Mouse (Mus musculus): ENCODE data around the gene Gm10320. TPM values are rescaled to one million over a fixed set of nuclear protein-coding genes. Genes with fewer than 3 reads are reported as not detected.

Gm10320 gene
- polyA plus RNA-seq, 1 experiment from 2014 or later, result 1.2 TPM

- WGBS, result 5% methylated on average over 11 of the region's 11 CpGs
- peaks cover 85% of the 10 kb centered on the region for H3K27me3 ChIP-seq (ENCODE audit: control insufficient read depth, insufficient read depth, low read length)
Measured at GRCm38 (mm10) chr13:98505489-98505857, 13.7 kb upstream of the Gm10320 start.

DNA sequence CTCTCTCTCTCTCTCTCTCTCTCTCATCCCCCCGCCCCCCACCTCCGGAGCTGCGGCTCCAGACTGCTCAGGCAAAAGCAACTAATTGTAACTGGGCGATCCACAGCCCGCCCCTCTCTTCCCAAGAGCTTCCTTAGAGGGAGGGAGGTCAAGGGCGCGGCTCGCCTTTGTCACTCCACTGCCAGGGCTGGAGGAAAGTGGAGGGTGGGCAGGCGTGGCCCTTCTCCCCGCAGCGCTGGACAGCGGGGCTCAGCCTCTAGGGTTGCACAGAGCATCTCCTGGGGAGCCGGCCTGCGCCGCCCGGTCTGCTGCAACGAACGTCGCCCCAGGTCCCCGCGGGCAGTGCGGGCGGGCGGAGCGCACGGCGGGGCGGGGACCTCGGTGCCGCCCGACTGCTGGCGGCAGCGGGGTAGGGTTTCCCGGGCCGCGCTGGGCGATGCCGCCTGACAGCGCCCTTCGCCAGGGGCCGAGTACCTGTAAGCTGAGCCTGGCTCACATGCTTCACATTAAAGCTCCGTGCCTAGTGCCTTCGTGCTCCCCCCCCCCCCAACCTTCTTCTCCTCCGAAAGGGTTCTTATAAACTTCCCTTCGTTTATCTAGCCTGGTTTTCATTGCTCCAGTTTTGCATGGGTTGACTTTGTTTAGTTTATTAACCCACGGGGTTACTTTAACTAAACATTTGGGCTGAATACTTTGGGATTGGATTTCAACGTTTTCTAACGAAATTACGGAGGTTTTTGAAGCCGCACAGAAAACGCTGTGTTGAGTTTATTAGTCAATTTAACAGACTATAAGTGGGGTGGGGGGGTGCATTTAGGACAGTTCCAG, 13.1 kb upstream of the Gm10320 start:
- Histone ChIP-seq H3K4me1 (replicated peaks; ENCODE audit: control insufficient read depth, insufficient read depth, low read length) (peaks cover 8% of the 10 kb centered on the region; the same call in 1 of the 2 replicates), H3K4me2 (replicated peaks) (peak overlapping the region; percentile 47), H3K36me3 (replicated peaks; ENCODE audit: control insufficient read depth, insufficient read depth) (no peaks in the 10 kb centered on the region), H3K27ac (no peak overlapping the region), H3K9me3 (ENCODE audit: control insufficient read depth, low read length) (no peaks in the 10 kb centered on the region), H3K27me3 (ENCODE audit: control insufficient read depth, insufficient read depth, low read length) (peaks cover 87% of the 10 kb centered on the region), H3K9ac (peak overlapping the region; percentile 11; the same call in 1 of the 2 replicates), H3K4me3 (replicated peaks; ENCODE audit: low read length) (peak overlapping the region; percentile 23)
- WGBS, result 1% methylated on average over 47 of the region's 51 CpGs
- DNase-seq (ENCODE audit: low spot score) (no peak), ATAC-seq (ENCODE audit: low FRiP score) (peak; percentile 53)

More at GRCm38 (mm10) chr13:98505489-98505857, 13.7 kb upstream of the Gm10320 start:
- H3K9me3 ChIP-seq (ENCODE audit: control insufficient read depth, low read length), result no peaks in the 10 kb centered on the region
- ATAC-seq (ENCODE audit: low FRiP score), result no peak
- no peak overlapping the region for H3K4me2 ChIP-seq (replicated peaks)
- H3K9ac ChIP-seq, result no peak overlapping the region
- H3K4me1 ChIP-seq (replicated peaks; ENCODE audit: control insufficient read depth, insufficient read depth, low read length), result peaks cover 8% of the 10 kb centered on the region; the same call in 1 of the 2 replicates
- H3K27ac ChIP-seq, result no peak overlapping the region
- H3K4me3 ChIP-seq (replicated peaks; ENCODE audit: low read length), result no peak overlapping the region
- H3K36me3 ChIP-seq (replicated peaks; ENCODE audit: control insufficient read depth, insufficient read depth), result no peaks in the 10 kb centered on the region
- no peak for DNase-seq (ENCODE audit: low spot score)

- Histone ChIP-seq H3K4me1 (replicated peaks; ENCODE audit: control insufficient read depth, insufficient read depth, low read length) (peaks cover 8% of the 10 kb centered on the region; the same call in 1 of the 2 replicates), H3K27ac (no peak overlapping the region), H3K4me3 (replicated peaks; ENCODE audit: low read length) (peak overlapping the region; percentile 23), H3K36me3 (replicated peaks; ENCODE audit: control insufficient read depth, insufficient read depth) (no peaks in the 10 kb centered on the region), H3K9me3 (ENCODE audit: control insufficient read depth, low read length) (no peaks in the 10 kb centered on the region), H3K27me3 (ENCODE audit: control insufficient read depth, insufficient read depth, low read length) (peaks cover 93% of the 10 kb centered on the region), H3K4me2 (replicated peaks) (peak overlapping the region; percentile 47), H3K9ac (no peak overlapping the region)
- under 1% methylated on average over 27 of the region's 27 CpGs for WGBS
- DNase-seq (ENCODE audit: low spot score) (peak; percentile 42), ATAC-seq (ENCODE audit: low FRiP score) (no peak)
Measured at GRCm38 (mm10) chr13:98504181-98504660, 12.4 kb upstream of the Gm10320 start.

GRCm38 (mm10) chr13:98503601-98504000, 11.8 kb upstream of the Gm10320 start:
- H3K9me3 ChIP-seq (ENCODE audit: control insufficient read depth, low read length), result no peaks in the 10 kb centered on the region
- DNase-seq (ENCODE audit: low spot score) (peak; percentile 51), ATAC-seq (ENCODE audit: low FRiP score) (no peak)
- peak overlapping the region; percentile 47 for H3K4me2 ChIP-seq (replicated peaks)
- H3K36me3 ChIP-seq (replicated peaks; ENCODE audit: control insufficient read depth, insufficient read depth), result no peaks in the 10 kb centered on the region
- H3K9ac ChIP-seq, result no peak overlapping the region
- H3K27ac ChIP-seq, result no peak overlapping the region
- 1% methylated on average over 8 of the region's 8 CpGs for WGBS
- peaks cover 98% of the 10 kb centered on the region for H3K27me3 ChIP-seq (ENCODE audit: control insufficient read depth, insufficient read depth, low read length)
- no peak overlapping the region for H3K4me3 ChIP-seq (replicated peaks; ENCODE audit: low read length)
- peaks cover 8% of the 10 kb centered on the region; the same call in 1 of the 2 replicates for H3K4me1 ChIP-seq (replicated peaks; ENCODE audit: control insufficient read depth, insufficient read depth, low read length)

DNA sequence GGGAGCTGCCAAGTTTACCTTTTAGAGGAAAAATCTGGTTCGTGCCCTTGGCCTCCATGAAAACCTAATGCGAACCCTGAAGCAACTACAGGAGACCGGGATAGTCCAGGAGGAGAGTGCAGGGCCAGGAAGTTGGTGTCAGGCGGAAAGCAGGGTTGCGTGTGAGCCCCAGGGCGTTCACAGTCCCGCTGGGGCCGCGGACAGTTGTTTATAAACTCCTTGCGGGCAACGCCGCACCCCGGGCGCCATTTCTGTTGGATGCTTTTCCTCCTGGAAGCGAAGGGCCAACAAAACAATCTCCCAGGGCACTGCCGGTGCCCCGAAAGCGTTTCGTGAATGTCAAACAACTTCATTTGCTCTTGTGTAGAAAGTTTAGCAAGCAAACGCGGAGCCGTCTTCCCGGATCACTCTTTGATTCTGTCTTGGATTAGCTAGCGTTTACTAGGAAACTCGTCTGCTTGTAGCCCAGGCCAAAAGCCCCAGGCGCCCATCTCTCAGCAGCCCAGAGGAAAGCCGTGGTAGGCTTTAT, 11.1 kb upstream of the Gm10320 start:
- H3K27me3 ChIP-seq (ENCODE audit: control insufficient read depth, insufficient read depth, low read length), result peaks cover 98% of the 10 kb centered on the region
- ATAC-seq (ENCODE audit: low FRiP score), result no peak
- DNase-seq (ENCODE audit: low spot score), result peak; percentile 29
- no peaks in the 10 kb centered on the region for H3K36me3 ChIP-seq (replicated peaks; ENCODE audit: control insufficient read depth, insufficient read depth)
- no peak overlapping the region for H3K27ac ChIP-seq
- H3K4me1 ChIP-seq (replicated peaks; ENCODE audit: control insufficient read depth, insufficient read depth, low read length), result peaks cover 8% of the 10 kb centered on the region; the same call in 1 of the 2 replicates
- no peak overlapping the region for H3K9ac ChIP-seq
- H3K4me3 ChIP-seq (replicated peaks; ENCODE audit: low read length), result peak overlapping the region; percentile 9; the same call in 1 of the 2 replicates
- 0% methylated on average over 27 of the region's 27 CpGs for WGBS
- no peaks in the 10 kb centered on the region for H3K9me3 ChIP-seq (ENCODE audit: control insufficient read depth, low read length)
- peak overlapping the region; percentile 27 for H3K4me2 ChIP-seq (replicated peaks)

- Histone ChIP-seq H3K4me2 (replicated peaks) (peak overlapping the region; percentile 27), H3K36me3 (replicated peaks; ENCODE audit: control insufficient read depth, insufficient read depth) (no peaks in the 10 kb centered on the region), H3K27me3 (ENCODE audit: control insufficient read depth, insufficient read depth, low read length) (peaks cover 98% of the 10 kb centered on the region), H3K4me1 (replicated peaks; ENCODE audit: control insufficient read depth, insufficient read depth, low read length) (peaks cover 8% of the 10 kb centered on the region; the same call in 1 of the 2 replicates), H3K9ac (no peak overlapping the region), H3K4me3 (replicated peaks; ENCODE audit: low read length) (no peak overlapping the region; the same call in 1 of the 2 replicates), H3K27ac (no peak overlapping the region), H3K9me3 (ENCODE audit: control insufficient read depth, low read length) (no peaks in the 10 kb centered on the region)
- WGBS, result 2% methylated on average over 16 of the region's 16 CpGs
- DNase-seq (ENCODE audit: low spot score), result no peak
- ATAC-seq (ENCODE audit: low FRiP score), result no peak
Measured at GRCm38 (mm10) chr13:98502236-98502812, 10.5 kb upstream of the Gm10320 start.

GRCm38 (mm10) chr13:98501321-98501720, 9.5 kb upstream of the Gm10320 start:
- WGBS, result 6% methylated on average over 6 of the region's 6 CpGs
- H3K9ac ChIP-seq, result no peak overlapping the region
- DNase-seq (ENCODE audit: low spot score) (no peak), ATAC-seq (ENCODE audit: low FRiP score) (no peak)
- no peak overlapping the region for H3K4me3 ChIP-seq (replicated peaks; ENCODE audit: low read length)
- peaks cover 8% of the 10 kb centered on the region; the same call in 1 of the 2 replicates for H3K4me1 ChIP-seq (replicated peaks; ENCODE audit: control insufficient read depth, insufficient read depth, low read length)
- H3K27ac ChIP-seq, result no peak overlapping the region
- H3K27me3 ChIP-seq (ENCODE audit: control insufficient read depth, insufficient read depth, low read length), result peaks cover 98% of the 10 kb centered on the region
- no peak overlapping the region for H3K4me2 ChIP-seq (replicated peaks)
- H3K36me3 ChIP-seq (replicated peaks; ENCODE audit: control insufficient read depth, insufficient read depth), result no peaks in the 10 kb centered on the region
- H3K9me3 ChIP-seq (ENCODE audit: control insufficient read depth, low read length), result no peaks in the 10 kb centered on the region

DNA sequence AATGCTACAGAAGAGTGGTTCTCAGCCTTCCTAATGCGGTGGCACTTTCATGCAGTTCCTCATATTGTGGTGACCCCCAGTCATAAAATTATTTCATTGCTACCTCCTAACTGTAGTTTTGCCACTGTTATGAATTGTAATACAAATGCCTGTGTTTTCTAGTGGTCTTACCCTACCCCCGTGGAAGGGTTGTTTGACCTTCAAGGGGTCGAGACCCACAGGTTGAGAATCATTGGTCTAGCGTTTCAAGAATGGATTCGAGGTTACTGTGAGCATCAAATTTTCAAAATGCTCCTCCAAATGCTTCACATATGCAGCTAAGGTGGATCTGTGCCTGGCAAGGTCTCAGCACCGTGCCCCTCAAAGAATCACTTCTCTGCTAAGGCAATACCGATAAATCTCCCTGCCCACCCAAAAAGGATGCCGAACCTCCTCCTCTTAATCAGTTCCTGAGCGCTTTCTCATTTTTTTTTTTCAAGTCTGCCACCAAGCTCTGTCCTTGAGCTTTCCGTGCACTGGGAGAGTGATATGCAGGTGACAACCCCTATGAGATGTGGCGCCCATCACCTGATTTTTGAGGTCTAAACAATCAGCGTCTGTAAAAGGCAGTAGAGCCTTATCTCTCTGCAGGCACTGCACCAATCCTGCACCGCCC, 8.8 kb upstream of the Gm10320 start:
- Histone ChIP-seq H3K27me3 (ENCODE audit: control insufficient read depth, insufficient read depth, low read length) (peaks cover 95% of the 10 kb centered on the region), H3K4me2 (replicated peaks) (no peak overlapping the region), H3K4me3 (replicated peaks; ENCODE audit: low read length) (no peak overlapping the region), H3K4me1 (replicated peaks; ENCODE audit: control insufficient read depth, insufficient read depth, low read length) (peaks cover 8% of the 10 kb centered on the region; the same call in 1 of the 2 replicates), H3K9me3 (ENCODE audit: control insufficient read depth, low read length) (no peaks in the 10 kb centered on the region), H3K36me3 (replicated peaks; ENCODE audit: control insufficient read depth, insufficient read depth) (no peaks in the 10 kb centered on the region), H3K27ac (no peak overlapping the region), H3K9ac (no peak overlapping the region)
- ATAC-seq (ENCODE audit: low FRiP score), result no peak
- no peak for DNase-seq (ENCODE audit: low spot score)
- 23% methylated on average over 13 of the region's 13 CpGs for WGBS

DNA sequence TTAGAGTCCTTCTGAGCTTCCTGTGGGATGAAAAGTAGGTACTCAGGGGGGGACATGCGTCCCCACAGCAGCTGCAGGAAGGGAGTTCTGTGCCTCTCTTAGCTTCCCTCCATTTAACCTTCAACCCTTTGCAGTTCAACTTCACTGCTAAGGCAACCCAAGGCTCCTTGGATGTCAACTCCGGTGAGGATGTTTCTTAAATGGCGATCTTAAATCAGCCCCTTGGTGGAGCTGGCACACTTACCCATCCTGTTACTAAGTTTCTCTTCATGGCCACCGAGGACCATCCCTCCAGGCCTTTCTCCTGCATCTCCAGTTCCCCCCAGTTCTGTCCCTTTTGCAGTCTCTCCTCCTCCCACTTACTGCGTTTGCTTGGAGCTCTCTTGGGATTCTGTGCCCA, 6.8 kb upstream of the Gm10320 start:
- Histone ChIP-seq H3K4me1 (replicated peaks; ENCODE audit: control insufficient read depth, insufficient read depth, low read length) (0 out of 2 replicates have a peak, but pooled peaks cover 4% of the 10 kb centered on the region), H3K27ac (no peak overlapping the region), H3K27me3 (ENCODE audit: control insufficient read depth, insufficient read depth, low read length) (peaks cover 75% of the 10 kb centered on the region), H3K4me3 (replicated peaks; ENCODE audit: low read length) (no peak overlapping the region), H3K4me2 (replicated peaks) (no peak overlapping the region), H3K9me3 (ENCODE audit: control insufficient read depth, low read length) (no peaks in the 10 kb centered on the region), H3K36me3 (replicated peaks; ENCODE audit: control insufficient read depth, insufficient read depth) (no peaks in the 10 kb centered on the region), H3K9ac (no peak overlapping the region)
- 53% methylated on average over 5 of the region's 5 CpGs for WGBS
- no peak for DNase-seq (ENCODE audit: low spot score)
- no peak for ATAC-seq (ENCODE audit: low FRiP score)

All from hindbrain, embryonic 14.5 days (tissue).